Mouse (Mus musculus): ENCODE data around the gene Rnft2.

Gene Rnft2

GRCm38 (mm10) chr5:118250987-118251386 is 6.1 kb upstream of the Rnft2 start:
- DNase-seq (ENCODE audit: low spot score in 2 of 2) = no peak

GRCm38 (mm10) chr5:118247378-118247777 is 2.5 kb upstream of the Rnft2 start:
- DNase-seq (ENCODE audit: low spot score in 2 of 2) = no peak

- DNase-seq (ENCODE audit: low spot score in 2 of 2) = no peak
Measured at GRCm38 (mm10) chr5:118245606-118246308, 841 bp upstream of the Rnft2 start.

DNA sequence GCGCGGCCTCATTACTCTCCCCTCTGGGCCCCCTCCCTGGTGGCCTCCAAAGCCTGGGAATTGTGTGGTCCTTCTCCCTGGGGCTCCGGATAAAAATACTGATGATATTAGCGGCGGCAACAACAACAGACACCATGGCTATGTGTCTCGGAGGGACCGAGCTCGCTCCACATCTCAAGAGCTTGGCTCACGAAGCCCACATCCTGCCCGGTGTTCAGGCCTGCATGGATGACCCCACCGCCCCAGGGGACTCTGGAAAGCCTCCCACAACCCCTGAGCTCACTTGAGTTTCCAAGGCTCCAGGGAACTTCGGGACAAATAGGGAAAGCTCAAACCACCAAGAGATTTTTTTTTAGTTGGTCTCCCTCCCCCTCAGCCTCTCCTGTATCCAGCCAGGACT is 5.2 kb downstream of the Rnft2 start:
- DNase-seq (ENCODE audit: low spot score in 2 of 2) = no peak

GRCm38 (mm10) chr5:118236891-118237290 is 8.0 kb downstream of the Rnft2 start:
- no peak for DNase-seq (ENCODE audit: low spot score in 2 of 2)

DNA sequence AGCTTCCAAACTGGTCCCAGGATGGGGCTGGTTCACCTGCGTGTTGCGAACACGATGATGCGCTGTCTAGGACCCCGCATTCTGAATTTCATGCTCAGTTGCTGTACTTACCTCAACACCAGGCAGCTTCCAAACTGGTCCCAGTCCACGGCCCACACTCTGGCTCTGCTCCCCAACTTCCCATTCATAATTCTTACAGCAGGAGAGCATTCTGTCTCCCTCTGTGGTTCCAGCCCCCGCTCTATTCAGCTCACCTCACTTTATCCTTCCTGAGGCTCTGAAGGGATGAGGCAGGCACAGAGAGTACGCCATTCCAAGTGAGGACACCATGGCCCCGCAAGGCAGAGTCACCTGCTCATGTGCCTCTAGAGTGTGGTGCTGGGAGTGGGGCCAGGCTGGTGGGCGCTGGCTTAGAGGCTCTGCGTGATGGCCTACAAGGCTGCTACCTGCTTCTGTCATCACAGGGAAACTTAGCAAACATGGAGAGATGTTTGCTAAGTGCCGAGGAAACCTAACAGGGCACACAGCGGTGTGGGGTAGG is 14.8 kb downstream of the Rnft2 start:
- no peak for DNase-seq (ENCODE audit: low spot score in 2 of 2)

GRCm38 (mm10) chr5:118223142-118223757 is 21.7 kb downstream of the Rnft2 start:
- DNase-seq (ENCODE audit: low spot score in 2 of 2) = no peak

DNA sequence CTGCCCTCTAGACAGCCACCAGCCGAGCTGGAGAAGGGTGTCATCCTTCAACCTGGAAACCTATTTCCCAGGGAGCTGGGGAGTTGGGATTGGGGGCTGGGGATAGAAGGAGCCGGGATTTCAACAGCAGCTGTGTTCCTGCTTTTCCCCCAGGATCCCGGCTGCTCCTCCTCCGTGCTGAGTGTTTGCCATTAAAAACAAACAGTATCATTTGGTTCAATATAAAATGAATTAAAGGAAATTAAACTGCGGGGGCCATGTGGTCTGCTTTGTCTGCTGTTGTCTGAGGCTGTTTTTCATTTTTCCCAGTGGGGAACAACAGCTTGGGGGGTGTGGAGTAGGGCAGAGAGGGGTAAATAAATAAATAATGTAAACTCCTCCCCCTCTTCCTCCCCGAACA is 27.5 kb downstream of the Rnft2 start:
- no peak for DNase-seq (ENCODE audit: low spot score in 2 of 2)

DNA sequence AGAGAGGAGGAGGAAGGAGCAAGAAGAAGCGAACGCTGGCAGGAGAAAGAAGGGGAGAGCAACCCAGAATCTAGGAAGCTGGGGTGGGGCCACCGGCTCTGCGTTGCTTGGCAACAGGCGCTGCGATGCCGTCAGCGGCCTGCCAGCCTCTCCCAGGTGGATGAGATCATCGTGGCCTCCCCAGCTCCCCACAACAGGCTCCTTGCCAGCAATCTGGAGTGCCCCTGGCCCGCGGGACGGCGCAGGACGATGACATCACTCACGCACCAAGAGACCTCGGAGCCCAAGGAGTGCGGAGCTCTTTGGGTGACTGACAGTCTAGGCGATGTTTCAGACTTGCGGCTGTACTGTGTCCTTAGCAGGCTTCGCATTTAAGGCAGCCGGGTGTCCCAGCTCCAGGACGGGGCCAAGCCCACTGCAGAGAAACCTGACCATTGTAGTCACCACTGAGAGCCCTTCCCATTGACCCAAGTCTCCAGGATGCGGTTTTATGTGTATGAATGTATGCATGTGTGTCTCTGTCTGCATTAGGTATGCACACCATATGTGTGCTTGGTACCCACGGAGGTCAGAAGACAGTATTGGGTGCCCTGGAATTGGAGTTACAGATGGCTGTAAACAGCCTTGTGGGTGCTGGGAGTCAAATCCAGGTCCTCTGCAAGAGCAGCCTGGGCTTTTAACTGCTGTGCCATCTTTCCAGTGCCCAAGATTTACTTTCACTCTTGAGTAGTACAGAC is 30.3 kb downstream of the Rnft2 start:
- peak; percentile 80 to 85 for DNase-seq (ENCODE audit: low spot score in 2 of 2)

DNA sequence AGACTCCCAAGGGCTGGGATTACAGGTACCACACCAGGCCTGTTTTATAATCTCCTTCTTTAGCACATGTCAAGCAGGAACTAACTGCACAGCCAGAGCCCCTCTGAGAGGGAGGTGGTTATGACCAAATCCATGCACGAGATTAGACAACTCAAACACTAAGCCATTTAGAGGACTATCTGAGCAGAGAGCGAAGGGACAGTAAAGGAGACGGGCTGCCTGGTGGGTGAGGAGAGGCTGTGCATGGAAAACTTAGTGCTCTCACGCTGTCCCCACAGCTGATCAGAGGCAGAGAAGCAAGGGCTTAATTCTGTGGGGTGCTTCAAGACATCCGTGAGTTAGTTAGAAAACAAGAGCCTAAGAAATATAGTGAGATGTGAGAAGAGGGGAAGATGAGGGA is 30.9 kb downstream of the Rnft2 start:
- DNase-seq (ENCODE audit: low spot score in 2 of 2) = no peak

DNA sequence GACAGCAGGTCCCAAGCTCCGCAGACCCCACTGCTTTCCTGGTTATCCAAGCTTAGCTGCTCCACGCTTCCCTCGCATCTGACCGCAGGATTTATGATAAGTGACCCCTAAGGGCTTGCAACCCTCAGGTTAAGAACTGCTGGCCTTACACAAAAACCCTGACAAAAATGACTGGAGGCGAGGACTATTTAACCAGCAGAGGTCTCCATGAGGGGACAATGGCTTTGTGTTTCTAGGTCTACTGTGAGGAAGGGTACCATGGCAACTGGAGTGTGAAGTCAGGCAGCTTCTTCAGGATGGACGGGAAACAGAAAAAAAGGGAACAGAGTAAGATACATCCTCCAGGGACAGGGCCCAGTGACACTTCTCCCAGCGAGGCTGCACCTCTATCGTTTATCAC is 39.1 kb downstream of the Rnft2 start:
- DNase-seq (ENCODE audit: low spot score in 2 of 2) = no peak

DNA sequence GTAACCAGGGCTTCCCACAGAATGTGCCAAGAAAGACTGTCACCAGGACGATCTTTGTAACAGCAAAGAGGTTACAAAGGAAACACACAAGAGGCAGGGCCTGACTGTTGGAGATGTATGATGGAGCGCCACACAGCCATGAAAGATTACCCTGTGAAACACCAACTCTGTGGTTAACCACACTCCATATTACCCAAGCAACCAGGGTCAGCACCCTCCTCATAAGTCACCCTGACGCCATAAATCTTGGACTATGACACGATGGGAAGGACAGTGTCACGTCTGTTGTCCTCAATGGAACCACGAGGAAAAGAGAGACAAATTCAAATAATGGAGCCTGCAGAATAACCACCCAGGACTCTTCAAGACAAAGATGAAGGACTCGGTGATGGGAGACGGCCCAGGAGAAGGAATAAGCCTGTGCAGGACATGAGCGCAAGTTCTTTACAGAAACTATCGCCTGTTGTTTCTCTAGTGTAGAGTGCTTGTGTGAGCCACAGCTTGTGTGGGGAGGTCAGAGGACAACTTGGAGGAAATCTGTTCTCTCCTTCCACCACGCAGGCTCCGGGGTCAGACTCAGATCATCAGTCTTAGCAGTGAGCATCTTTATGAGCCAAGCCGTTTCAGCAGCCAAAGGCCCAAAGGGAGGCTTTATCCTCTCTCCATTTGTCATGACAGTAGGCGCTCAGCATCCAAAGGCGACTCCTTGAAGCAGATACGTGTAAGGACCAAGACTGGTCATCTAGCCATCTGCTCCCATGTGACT is 40.1 kb downstream of the Rnft2 start:
- no peak for DNase-seq (ENCODE audit: low spot score in 2 of 2)

DNA sequence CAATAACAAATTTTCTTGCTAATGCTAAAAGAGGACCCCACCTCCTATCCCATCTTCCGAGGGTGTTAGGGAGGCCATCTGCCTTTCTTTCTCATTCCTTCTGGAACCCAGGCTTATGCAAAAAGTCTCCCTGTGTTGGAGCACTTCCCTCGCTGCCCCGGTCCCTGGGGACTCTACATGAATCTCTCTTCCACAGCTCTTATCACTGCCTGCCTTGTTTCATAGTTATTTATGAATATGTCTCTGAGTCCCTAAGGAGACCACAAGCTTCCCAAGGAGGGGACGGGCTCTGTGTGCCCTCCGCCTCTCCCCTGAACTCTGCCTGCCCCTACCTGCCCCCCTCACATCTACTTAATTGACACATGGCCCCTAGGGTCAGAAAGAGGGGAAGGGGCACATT is 45.2 kb downstream of the Rnft2 start:
- DNase-seq (ENCODE audit: low spot score in 2 of 2) = no peak

DNA sequence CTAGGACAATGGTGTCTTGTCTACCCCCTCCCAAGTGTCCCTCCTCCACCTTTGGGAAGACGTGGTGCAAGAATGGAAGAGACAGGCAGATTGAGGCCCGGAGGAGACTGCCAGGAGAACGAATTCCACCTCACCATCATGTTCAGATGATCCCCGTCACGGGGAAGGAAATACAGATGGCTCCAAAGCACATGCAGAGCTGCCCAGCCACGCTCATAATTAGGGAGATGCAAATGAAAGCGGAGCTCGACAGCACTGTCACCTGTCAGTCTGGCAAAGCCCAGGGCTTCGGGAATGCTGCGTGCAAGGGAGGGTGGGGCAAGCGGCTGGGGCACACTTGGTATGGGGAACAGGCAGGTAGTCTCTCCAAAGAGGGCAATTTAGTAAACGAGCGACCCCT is 47.5 kb downstream of the Rnft2 start:
- DNase-seq (ENCODE audit: low spot score in 2 of 2) = no peak

- DNase-seq (ENCODE audit: low spot score in 2 of 2) = no peak
Measured at GRCm38 (mm10) chr5:118192221-118192620, 52.7 kb downstream of the Rnft2 start.

GRCm38 (mm10) chr5:118190491-118190890 is 54.4 kb downstream of the Rnft2 start:
- DNase-seq (ENCODE audit: low spot score in 2 of 2) = no peak

- DNase-seq (ENCODE audit: low spot score in 2 of 2) = no peak
Measured at GRCm38 (mm10) chr5:118188356-118188755, 56.6 kb downstream of the Rnft2 start.

GRCm38 (mm10) chr5:118186903-118187633 is 57.8 kb downstream of the Rnft2 start:
- no peak for DNase-seq (ENCODE audit: low spot score in 2 of 2)

- no peak for DNase-seq (ENCODE audit: low spot score in 2 of 2)
Measured at GRCm38 (mm10) chr5:118177640-118178039, 67.3 kb downstream of the Rnft2 start.

DNA sequence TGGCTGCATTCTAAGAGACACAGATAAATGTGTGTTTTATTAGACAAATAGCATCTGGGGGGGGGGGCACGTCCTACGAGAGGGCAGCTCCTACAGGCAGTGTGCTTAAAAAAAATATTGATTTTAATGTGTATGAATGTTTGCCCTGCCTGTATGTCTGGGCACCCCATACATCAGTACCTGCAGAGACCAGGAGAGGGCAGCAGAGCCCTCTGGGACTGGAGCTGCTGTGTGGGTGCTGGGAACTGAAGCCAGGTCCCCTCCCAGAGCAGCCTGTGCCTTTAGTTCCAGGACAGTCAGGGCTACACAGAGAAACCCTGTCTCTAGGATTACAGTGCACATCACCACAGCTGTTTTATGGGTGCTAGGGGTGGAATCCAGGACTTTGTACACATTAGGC is 69.8 kb downstream of the Rnft2 start:
- DNase-seq (ENCODE audit: low spot score in 2 of 2) = no peak

GRCm38 (mm10) chr5:118174310-118175009 is 70.5 kb downstream of the Rnft2 start:
- DNase-seq (ENCODE audit: low spot score in 2 of 2) = no peak
